Mouse (Mus musculus) layer of hippocampus, adult 9-10 months (tissue): ENCODE results near the gene Supt6.
"Not testable (repeated sequence)": the region's sequence is repeated elsewhere in the genome, so short reads cannot be mapped to it uniquely, and the experiment has no call there.

ENCODE experiments used
- DNase-seq: peaks from one replicate; pipeline ENCODE4 v3.0.0; 2022; ENCODE audit warnings: low spot score

Gene Supt6

DNA sequence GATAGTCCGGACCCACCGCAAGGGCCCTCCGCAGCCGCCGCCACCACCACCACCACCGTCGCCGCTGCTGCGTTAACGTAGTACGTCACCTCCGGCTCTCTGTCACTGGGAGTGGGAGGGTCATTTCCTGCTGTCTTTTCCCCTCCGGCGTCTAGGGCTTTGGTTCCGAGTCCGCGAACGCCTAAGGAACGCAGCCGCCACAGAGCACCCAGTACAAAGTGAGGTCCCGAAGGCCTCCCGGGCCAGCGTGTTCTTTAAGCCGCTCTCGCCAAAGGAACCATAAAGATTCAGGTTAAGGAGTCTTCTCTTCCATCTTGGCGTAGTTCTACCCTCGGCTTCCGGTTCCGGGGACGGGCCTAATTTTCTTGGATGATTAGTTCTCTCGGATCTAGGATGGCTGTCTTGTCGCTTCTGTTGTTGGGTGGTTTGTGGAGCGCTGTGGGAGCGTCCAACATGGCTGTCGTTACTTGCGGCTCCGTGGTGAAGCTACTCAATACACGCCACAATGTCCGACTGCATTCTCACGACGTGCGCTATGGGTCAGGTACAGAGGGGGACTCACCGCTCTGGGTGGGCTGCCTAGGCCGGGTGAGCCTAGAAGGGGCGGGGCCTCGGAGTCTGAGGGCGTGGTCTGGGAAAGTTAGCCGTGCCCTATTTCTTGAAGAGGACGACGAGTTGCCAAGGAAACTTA is at the start of gene Supt6, which contains the start of gene Sdf2:
Gene Supt6, minus strand, starts transcription at position 361 of the 691 bp plus-strand sequence.
Gene Sdf2, plus strand, starts transcription at position 120 of the 691 bp plus-strand sequence.
- peak; percentile 82 for DNase-seq

DNA sequence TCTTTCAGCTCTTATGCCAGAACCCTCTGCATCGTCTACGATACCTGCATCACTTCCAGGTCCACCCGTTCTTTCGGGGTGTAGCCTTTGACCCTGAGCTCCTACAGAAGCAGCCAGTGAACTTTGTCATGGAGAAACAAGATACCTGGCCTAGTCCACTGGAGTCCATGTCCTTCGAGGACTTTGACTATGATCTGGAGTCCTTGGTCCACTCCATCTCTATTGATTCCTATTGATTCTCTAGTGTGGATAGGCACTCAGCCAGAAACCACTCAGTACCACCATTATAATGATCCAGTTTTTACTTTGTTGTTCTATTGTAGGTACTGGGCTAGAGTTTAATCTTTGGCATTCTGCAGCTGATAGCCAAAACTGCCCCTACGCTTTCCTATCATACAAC is 48.8 kb upstream of the Supt6 start:
- no peak for DNase-seq

DNA sequence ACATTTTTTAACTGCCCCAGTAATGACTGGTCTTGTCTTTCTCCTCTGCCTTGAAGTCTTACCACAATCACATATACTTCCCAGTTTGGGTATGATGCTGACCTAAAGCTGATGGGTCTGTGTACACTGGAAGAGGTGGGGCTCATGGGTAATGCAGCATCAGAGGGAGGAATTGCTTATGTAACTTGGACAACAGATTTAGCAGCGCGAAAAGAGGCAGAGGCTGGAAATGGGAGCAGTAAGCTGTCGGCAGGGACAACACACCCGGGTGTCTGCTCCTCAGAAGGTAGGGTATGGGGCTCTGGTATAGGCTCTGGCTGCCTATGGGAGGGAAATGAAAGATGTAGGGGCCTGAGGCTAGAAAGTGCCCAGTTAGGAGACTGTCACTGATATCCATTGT is 44.9 kb upstream of the Supt6 start, which contains the start of gene BC030499:
Gene BC030499, plus strand, starts transcription at position 188 of the 400 bp plus-strand sequence.
- no peak for DNase-seq

DNA sequence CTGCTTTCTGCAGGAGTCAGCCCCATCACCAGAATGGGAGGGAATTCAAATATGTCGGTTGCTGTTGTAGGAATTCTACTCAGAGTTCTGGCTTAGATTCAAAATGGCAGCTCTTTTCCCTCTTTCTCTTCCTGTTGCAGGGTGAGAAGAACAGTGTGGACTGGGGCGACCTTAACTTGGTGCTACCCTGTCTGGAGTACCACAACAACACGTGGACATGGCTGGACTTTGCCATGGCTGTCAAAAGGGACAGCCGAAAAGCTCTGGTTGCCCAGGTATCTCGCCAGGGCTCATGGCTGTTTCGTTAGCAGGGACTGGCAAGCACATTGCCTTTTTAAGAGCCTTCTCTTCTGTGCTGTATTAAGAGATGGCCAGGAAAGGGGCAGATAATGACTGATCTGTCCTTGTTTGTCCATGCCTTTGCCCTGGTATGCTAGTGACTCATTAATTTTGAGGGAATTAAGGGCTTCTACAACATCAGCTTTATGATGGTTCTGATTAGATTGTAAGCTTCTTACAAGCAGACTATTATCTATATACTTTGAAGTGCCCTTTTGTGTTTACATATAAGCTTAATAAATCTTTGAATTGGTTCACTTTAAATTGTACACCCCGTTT is 43.5 kb upstream of the Supt6 start:
- DNase-seq, result no peak

DNA sequence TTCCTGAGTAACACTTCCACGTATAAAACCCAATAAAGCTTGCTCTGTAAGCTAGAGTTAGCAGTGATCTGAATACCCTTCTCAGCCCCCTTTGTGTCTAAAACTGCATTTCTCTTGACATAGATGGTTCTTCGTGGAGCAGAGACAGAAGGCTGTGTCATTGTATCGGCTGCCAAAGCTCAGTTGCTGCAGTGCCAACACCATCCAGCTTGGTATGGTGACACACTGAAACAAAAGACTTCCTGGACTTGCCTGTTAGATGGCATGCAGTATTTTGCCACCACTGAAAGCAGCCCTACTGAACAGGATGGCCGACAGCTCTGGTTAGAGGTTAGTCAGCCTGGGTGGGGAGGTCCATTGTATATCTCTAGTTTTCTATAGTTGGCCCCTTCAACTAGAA is 33.8 kb upstream of the Supt6 start:
- no peak for DNase-seq

DNA sequence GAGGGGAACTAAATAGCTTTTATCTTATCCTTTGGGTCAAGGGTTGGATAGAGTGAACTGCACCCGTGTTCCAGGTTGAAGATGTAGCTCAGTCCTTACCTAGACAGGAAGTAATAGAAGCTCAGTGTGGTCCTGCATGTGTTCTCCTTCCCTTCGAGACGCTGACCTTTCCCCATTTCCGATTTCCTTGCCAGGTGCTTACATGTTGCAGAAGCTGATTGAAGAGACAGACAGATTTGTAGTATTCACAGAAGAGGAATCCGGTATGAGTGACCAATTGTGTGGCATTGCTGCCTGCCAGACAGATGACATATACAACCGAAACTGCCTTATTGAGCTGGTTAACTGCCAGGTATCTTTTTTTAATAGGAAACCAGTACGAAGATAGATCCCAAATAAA is 33.1 kb upstream of the Supt6 start:
- DNase-seq, result no peak

DNA sequence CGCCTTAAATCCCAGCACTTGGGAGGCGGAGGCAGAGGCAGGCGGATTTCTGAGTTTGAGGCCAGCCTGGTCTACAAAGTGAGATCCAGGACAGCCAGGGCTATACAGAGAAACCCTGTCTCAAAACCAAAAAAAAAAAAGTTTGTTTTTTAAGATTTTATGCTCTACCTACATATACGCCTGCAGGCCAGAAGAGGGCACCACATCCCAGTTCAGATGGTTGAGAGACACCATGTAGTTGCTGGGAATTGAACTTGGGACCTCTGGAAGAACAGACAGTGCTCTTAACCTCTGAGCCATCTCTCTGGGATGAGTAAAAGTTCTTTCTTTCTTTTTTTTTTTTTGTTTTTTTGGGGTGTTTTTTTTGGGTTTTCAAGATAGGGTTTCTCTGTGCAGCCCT is 30.4 kb upstream of the Supt6 start:
- not testable (repeated sequence) for DNase-seq

DNA sequence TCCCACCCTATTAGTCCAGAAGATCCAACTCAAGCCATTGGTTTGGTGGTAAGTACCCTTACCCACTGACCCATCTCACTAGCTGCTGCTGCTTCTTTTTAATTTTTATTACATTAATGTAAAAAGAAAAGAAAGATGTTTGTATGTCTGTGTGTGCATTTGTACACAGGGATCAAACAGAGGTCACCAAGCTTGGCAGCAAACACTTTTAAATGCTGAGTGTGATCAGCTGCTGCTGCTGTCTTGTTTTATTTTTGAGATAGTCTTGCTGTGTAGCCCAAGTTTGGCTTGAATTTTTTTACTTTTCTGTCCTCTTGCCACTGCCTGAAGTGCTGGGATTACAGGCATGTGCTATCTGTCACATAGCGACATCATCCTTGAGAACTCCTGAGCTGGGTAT is 29.8 kb upstream of the Supt6 start:
- no peak for DNase-seq

DNA sequence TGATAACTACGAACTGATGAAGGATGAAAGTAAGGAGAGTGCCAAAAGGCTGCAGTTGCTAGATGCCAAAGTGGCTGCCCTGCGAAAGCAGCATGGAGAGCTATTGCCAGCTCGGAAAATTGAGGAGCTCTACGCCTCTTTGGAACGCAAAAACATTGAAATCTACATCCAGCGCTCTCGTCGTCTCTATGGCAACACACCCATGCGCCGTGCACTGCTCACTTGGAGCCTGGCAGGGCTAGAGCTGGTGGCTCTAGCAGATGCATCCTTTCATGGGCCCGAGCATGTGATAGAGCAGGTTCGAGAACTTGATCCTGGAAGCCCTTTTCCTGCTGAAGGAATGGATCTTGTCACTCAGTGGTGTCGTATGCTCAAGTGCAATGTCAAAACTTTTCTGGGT is 26.2 kb upstream of the Supt6 start:
- DNase-seq, result peak; percentile 61

DNA sequence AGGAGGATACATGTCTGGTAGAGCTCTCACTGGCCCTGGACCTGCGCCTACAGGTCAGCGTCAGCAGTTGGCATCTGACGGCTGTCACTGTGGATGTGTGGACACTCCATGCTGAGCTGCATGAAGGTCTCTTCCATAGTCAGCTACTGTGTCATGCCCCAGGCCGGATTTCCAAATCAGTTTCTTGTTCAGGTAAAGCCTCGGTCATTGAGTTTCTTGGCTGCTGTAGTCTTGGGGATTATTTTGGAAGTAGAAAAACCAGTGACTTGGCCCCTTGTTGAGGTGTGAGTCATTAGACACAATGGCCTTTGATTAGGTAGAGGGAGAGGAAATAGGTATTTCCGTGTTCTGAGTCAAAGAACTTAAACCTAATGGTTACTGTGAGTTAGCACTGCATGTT is 19.8 kb upstream of the Supt6 start:
- no peak for DNase-seq

DNA sequence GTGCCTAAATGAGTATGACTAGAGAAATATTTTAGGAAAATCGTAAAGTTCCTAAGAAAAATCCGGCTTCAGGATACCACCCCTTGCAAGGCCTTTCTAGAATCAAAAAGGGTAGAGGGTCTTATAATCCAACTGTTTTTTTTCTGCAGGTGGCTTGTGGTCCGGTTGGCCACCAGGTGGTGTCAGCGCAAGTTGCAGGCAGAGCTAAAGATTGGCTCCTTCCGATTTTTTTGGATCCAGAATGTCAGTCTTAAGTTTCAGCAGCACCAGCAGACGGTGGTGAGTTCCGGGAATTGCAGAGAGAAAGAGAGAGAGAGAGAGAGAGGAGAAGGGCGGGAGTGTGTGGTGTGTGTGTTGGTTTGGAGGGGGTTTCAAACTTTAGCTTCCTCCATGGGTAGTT is 16.8 kb upstream of the Supt6 start:
- no peak for DNase-seq

DNA sequence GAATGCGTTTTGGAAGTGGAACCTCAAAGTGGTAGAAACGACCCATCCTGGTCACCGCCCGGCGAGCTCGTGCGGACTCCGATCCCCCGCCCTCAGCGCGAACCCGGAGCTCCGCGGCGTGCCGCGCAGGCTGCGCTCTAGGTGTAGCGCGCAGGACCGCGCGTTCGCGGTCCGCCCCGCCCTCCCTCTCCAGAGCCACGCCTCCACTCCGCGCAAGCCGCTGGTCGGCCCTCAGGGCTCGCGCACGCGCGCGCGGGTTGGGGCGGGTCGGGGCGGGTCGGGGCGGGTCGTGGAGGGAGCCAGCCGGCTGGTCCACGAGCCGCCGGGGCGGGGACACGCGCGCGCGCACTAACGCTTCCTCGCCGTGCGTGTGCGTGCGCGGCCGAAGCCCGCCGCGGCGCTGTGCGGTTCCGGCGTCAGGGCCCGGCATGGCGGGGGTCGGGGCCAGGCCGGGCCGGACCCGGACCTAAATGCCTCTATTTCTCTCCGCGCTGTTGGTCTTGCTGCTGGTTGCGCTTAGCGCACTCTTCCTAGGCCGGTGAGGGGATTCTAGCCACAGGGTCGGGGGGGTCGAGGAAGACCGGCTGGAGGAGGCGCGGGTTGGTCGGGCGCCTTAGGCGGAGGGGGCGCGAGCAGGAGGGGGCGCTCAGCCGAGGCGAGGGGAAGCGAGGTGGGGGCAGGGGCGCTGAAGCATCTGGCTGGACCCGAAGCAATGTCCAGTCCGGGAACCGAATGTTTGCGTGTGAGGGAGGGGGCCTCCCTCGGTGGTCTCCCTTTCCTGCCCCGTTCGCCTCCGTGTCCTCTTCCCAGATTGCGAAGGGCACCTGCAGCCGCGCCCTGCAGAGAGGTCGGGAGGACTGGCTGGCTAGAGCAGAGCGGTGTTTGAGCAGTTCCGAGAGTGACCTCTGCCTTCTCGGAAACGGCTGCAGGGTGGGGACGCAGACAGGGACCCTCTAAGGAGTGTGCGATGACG is 15.9 kb upstream of the Supt6 start, which contains the start of gene 2610507B11Rik:
Gene 2610507B11Rik, plus strand, starts transcription at position 373 of the 973 bp plus-strand sequence.
- peak; percentile 37 for DNase-seq

DNA sequence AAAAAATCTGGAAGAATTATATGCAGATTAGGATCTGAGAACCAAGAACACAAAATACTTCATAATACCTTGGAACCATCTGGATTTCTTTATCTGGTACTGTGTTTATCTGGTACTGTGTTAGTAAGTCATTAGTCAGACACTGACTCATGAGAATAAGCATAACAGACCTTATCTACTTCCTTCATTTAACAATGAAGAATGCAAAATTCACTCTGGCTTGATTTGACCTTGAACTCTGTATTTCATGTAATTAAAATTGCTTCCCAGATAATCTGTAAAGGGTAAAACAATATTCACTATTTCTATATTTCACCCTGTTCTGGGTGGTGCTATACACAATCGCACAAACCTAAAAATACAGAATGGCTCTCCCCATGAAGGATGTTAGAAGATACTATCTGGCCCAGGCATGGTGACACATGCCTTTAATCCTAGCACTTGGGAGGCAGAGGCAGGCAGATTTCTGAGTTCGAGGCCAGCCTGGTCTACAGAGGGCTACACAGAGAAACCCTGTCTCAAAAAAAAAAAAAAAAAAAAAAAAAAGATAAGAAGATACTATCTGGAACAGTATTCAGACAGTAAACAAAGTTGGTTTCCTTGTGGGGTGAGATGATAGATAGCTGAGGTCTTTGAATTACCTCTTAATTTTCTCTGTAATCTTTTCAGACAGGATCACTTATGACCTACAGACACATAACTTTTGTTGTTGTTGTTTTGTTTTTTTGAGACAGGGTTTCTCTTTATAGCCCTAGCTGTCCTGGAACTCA is 14.9 kb upstream of the Supt6 start:
- DNase-seq, result no peak

DNA sequence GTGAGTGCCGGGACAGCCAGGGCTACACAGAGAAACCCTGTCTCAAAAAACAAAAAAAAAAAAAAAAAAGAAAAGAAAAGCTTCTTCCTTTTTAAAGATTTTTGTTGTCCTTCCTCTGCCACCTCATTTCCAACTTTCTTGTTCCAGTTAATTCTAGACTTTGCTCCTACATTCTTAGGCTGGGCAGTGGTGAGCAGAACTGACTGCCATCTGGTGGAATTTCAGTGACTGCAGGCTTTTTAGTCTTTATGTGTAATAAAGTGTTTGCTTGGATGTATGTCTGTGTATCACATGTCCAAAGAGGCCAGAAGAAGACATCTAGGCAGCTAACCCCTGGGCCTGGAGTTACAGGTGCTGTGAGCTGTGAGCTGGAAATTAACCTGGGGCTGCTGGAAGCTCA is 10.8 kb upstream of the Supt6 start:
- no peak for DNase-seq

DNA sequence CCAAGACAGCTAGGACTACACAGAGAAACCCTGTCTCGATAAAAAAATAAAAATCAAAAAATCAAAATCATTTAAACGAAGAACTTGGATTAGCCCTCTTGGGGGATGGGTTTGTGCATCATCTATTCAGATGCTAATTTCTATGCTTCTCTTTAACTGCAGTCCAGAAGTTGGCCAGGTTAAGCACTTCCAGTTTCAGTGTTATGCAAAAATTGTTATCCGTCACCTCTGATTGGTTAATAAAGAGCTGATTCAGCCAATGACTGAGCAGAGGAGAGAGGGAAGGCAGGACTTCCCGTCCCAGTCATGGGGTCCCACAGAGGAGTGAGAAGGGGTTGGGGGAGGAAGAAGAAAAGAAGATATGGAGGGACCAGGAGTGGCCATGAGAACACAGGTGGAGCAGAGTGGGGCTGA is 1.9 kb upstream of the Supt6 start:
- DNase-seq, result no peak

DNA sequence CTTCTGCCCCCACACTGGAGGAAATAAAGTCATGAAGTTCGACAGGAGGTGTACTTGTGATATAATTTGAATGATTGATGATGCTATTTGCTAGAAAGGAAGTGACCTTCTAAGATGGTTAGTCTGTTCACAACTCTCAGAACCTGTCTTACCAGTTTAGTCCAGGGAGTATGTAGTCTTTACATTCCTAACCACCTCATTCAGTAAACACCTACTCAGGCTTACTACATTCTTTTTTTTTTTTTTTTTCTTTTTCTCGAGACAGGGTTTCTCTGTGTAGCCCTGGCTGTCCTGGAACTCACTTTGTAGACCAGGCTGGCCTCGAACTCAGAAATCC is 1.2 kb upstream of the Supt6 start:
- DNase-seq, result no peak

DNA sequence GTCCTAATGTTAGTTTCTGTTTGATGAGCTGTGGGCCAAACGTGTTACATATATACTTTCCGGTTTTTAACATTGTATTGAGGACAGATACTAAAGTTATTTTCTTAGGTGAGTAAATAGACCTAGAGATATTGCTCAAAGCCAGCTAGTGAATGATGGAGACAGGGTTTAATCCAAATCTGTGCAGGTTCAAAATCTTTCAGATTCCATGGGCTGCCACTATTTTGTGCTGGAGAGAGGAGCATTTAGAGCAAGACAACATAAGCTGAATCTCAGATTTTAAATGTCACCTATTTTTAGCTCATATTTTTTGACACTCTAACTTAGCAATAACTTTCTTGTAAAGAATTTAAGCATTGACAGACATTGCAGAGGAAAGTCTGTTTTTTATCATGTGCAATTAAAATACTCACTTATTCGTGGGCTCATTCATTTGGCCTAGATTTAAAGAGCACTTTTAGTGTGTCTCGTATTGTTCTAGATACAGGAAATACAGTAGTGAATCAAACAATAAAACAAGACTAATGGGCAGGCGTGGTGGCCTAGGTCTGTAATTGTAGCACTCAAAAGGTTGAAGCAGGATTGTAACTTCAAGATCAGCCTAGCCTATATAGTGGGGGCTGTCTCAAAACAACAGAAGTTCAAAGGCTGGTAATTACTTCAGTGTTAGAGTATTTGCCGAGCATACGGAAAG is 678 bp upstream of the Supt6 start:
- no peak for DNase-seq

DNA sequence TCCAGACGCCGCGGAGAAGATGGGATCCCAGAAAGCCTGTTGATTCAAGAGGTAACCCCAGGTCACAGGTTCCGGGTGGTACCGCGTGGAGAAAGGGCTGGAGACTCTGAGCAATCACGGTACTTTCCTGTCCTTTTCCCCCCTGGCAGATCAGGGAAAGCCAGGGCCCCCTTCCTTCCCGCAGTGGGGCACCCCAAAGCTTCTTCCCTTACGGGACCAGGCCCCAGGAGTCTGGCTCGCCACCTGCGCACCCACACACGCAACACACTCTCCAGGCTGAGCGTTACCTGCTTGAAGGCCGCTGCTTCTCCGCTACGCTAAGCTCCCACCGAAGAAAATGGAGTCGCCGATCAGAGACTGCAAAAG is 543 bp downstream of the Supt6 start:
- no peak for DNase-seq

DNA sequence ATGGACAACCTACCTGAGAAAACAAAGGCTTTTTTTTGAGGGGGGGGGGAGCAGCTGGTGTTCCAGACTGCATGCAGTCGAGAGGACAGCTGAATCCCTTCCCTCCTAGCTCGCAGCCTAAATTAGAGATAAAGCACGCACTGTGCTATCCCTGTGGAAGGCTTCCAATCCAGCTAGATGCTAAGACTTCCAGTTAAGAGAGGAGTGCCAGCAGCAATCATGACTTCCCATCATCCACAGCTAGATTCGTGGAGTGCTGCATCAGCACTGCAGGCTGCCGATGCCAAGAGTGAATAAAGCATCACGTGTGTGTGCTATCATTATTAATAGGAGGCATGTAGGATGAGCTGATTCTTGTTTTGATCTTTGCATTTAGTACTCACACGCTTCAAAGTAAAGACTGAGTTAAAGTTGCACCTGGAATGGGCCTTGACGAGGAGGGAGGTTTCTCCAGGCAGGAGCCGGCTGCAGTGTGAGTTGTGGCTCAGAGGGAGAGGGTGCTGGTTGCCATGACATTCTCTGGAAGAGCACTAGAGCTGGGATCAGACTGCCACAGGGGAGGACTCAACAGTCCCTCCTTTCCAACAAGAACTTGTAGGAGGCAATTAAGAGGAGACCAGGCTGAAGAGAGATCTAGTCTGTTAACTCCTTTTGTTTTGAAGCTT is 5.5 kb downstream of the Supt6 start:
- DNase-seq, result peak; percentile 56

DNA sequence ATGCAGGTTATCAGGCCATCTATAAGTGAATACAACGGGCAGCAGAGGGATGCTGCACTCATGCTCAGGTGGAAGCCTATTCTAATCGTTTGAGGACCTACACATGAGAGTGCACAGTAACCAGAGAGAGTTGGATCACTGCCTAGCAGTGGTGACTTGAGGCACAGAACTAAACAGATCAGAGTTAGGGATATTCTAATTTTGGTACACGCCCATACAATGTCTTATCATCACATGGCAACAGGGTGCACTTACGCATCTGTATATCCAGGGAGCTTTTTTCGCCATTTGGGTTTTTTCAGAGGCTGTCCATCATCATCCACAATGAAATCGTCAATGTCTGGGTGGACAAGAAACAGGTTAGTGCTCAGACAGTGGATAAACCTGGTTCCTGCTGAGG is 14.3 kb downstream of the Supt6 start:
- DNase-seq, result no peak

DNA sequence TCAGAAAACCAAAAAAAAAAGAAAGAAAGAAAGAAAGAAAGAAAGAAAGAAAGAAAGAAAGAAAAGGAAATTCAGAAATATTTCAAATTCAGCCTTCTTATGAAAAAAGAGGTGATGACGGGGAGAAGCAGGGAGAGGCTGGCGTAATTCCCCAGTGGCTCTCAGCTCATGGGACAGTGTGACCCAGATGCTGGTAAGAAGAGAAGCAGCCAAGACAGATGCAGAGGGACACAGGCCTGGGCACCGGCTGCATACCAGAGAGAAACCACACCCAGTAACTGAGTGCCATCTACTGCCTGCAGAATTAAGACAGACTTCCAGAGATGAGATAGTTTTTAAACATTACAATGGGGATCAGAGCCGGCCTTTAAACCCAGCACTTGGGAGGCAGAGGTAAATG is 22.2 kb downstream of the Supt6 start:
- no peak for DNase-seq
